Comparison of ENCODE assay signal across 12 mouse cellular contexts in genomic region chr3:136940733-136941601, GRCm38 (mm10).
A peak's percentile ranks its signal among the peaks of the same experiment; 100 is the strongest.
DNase-seq lines count a peak whose midpoint lies in the region; ATAC-seq lines count a peak whose summit lies in the region.
"Had no signal": no experiment of that assay in that cellular context is flagged by ENCODE, and none has a peak within 500 bp of the region (broad histone marks: within the 10 kb centered on the region; RNA-seq: fewer than 3 reads in every experiment).

No protein-coding gene starts in this region.

- 79% methylated on average over 7 of the region's 7 CpGs for WGBS in hindbrain, embryonic 16.5 days
- WGBS in hindbrain, embryonic 14.5 days = 85% methylated on average over 7 of the region's 7 CpGs

- no peak for DNase-seq in hindbrain, embryonic 14.5 days (ENCODE audit: low spot score)
- peak; percentile 58 for DNase-seq in CD4-positive, CD25-positive, alpha-beta regulatory T cell, adult 2 months (ENCODE audit: low read depth, low spot score)
- no peak for DNase-seq in adrenal gland, postnatal 10 days
- no peak for DNase-seq in adrenal gland, adult 8-10 months
- DNase-seq in cerebellum, postnatal 4 days (ENCODE audit: low spot score in 2 of 2) = no peak
- DNase-seq: adrenal gland, adult 2 months; cerebellum, adult 9-10 months; kidney, postnatal 4 days had no signal

- no peaks in the 10 kb centered on the region for H3K9me3 ChIP-seq in hindbrain, embryonic 16.5 days (ENCODE audit: control insufficient read depth, low read length)
- no peaks in the 10 kb centered on the region for H3K9me3 ChIP-seq in hindbrain, embryonic 14.5 days (ENCODE audit: control insufficient read depth, low read length)

- ATAC-seq in hindbrain, embryonic 16.5 days = peak; percentile 27; the same call in 1 of the 2 replicates
- no peak for ATAC-seq in hindbrain, embryonic 14.5 days (ENCODE audit: low FRiP score)
- ATAC-seq in common myeloid progenitor, adult 5-6 weeks (replicated peaks; ENCODE audit: low read depth, poor library complexity, severe bottlenecking) = peak; percentile 92
- ATAC-seq in megakaryocyte progenitor cell, adult 5-6 weeks (replicated peaks; ENCODE audit: poor library complexity) = peak; percentile 92

- no peak overlapping the region for H3K9ac ChIP-seq in hindbrain, embryonic 16.5 days (ENCODE audit: low read depth, low read length)
- H3K9ac ChIP-seq in hindbrain, embryonic 14.5 days = no peak overlapping the region

- no peak overlapping the region for H3K4me3 ChIP-seq in hindbrain, embryonic 16.5 days (ENCODE audit: low read length)
- no peak overlapping the region for H3K4me3 ChIP-seq in hindbrain, embryonic 14.5 days (replicated peaks; ENCODE audit: low read length)

- no peak overlapping the region for H3K27ac ChIP-seq in hindbrain, embryonic 16.5 days (ENCODE audit: low read depth, low read length)
- no peak overlapping the region for H3K27ac ChIP-seq in hindbrain, embryonic 14.5 days
- H3K27ac ChIP-seq: macrophage had no signal

- H3K4me1 ChIP-seq in hindbrain, embryonic 16.5 days (ENCODE audit: control insufficient read depth, insufficient read depth, low read depth, low read length) = no peaks in the 10 kb centered on the region
- H3K4me1 ChIP-seq in hindbrain, embryonic 14.5 days (replicated peaks; ENCODE audit: control insufficient read depth, insufficient read depth, low read length) = no peaks in the 10 kb centered on the region

- H3K27me3 ChIP-seq in hindbrain, embryonic 16.5 days (replicated peaks; ENCODE audit: control insufficient read depth, insufficient read depth, low read length) = no peaks in the 10 kb centered on the region
- no peaks in the 10 kb centered on the region for H3K27me3 ChIP-seq in hindbrain, embryonic 14.5 days (ENCODE audit: control insufficient read depth, insufficient read depth, low read length)

- no peak overlapping the region for H3K4me2 ChIP-seq in hindbrain, embryonic 16.5 days (ENCODE audit: low read length)
- H3K4me2 ChIP-seq in hindbrain, embryonic 14.5 days (replicated peaks) = no peak overlapping the region

- no peaks in the 10 kb centered on the region for H3K36me3 ChIP-seq in hindbrain, embryonic 16.5 days (ENCODE audit: control insufficient read depth, insufficient read depth, low read length)
- peaks cover 9% of the 10 kb centered on the region; the same call in 1 of the 2 replicates for H3K36me3 ChIP-seq in hindbrain, embryonic 14.5 days (replicated peaks; ENCODE audit: control insufficient read depth, insufficient read depth)
